Mouse (Mus musculus) left cerebral cortex, postnatal 4 days (tissue): ENCODE data around the gene Zbtb20. TPM values are rescaled to one million over a fixed set of nuclear protein-coding genes. Genes with fewer than 3 reads are reported as not detected.
A peak's percentile ranks its signal among the peaks of the same experiment; 100 is the strongest.

ENCODE experiments used
- DNase-seq: peaks from one replicate; pipeline ENCODE4 v3.0.0-alpha.2; 2022
- intact Hi-C: fragments of 180-260 bp; cut with DNase I; formaldehyde crosslinking; loops from one replicate; pipeline ENCODE4 v1.15.1; 2025
- total RNA-seq, 2 experiments: library from RNA; stranded (reverse); gene quantifications; 2 replicates each; pipeline ENCODE4 v1.2.3; 2021

Zbtb20 gene
- total RNA-seq, 2 experiments from 2014 or later = 93.5 to 99.9 TPM

DNA sequence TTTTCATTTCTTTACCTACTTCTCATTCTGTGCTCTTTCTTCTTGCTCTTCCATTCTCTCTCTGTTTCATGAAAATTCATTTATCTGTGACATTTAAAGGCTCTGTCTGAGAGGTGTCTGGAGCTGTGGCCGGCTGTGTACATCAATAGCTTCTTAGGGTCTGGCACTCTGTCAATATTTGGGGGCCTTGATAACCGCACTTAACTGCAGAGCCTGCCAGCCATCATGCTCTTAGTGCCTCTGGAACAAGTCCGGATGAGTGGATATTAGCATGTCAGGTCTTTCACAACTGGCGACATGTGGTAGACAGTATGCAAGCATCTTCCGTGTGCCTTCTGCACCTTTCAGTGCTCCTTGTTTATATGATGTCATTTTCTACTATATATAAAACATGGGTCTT, 510.7 kb downstream of the Zbtb20 start:
- intact Hi-C loops = no loop called here
- no peak for DNase-seq

DNA sequence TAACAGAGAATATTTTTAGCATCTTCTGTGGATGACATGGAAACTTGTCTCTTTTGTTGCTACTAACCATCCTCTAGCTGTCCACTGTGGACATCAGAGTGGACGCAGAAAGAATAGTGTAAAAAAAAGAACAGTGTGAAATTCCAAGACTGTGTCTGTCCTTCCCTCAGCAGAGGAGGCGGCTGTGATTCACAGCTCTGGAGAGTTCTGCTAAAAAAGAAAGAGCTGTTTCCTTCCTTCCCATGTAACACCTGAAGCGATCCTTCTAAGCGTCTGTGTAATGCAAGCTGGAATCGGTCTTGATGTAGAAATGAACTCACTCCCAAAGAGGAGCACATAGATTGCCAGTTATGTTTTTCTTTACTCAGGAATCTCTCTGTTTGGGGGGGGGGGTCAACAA, 512.7 kb downstream of the Zbtb20 start:
- intact Hi-C loops = no loop called here
- no peak for DNase-seq

DNA sequence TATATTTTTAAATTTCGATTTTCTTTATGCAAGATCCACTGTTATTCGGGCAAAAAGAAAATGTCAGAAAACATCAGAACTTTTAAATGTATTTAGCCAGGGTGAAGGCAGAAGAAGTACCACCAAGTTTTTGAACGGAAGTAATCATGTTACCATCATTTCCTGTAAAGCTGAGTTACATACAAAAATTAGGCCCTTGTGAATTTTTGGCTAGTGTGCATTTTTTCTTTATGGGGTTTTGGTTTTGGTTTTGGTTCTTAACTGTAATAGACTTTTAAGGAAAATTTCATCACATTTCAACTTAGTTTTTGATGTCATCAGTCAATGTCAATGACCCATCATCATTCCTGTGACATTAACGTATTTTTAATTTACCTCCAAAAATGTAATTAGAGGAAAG, 514.7 kb downstream of the Zbtb20 start:
- no peak for DNase-seq
- intact Hi-C loops = no loop called here

DNA sequence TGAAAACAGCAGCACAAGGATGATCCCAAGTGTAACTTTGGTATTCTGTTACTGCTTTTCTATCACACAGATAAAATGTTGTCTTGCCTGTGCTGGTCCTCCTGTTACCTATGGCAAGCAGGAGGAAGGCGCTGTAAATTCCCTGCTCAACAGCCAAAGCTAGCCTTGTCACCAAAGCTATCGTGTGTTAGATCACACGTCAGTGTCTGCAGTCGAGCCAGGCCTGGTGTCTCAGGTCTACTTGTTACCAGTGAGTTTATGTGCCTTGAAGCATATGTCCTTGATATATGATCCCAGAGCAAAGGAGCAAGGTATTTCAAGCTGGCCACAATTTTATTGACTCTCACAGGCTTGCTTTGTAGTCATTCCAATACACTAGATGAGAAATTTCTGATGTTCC, 517.7 kb downstream of the Zbtb20 start:
- DNase-seq = no peak
- intact Hi-C loops = no loop called here

DNA sequence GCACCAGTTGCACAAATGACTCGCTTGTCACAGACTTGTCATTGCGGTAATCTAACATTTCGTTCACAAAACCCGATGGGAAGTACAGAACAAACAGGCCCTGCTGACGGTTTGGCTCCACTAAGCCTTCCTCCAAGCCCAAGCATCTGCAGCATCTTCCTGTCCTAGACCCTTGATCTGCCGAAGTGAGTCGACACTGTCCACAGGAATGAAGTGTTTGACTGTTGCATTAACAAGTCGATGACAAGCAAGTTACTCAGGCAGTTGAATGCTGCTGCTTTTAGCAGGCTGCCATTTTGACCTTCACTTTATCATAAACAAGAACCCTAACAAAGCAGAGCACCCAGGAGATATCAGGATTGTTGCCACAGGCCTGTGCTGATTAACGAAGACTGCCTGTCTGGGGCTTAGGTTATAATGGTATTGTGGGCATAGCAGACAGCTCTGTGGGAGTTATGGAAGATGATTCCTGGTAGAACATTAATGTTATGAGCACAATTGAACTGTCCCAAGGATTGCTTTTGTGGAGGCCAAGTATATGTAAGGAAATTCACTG, 518.4 kb downstream of the Zbtb20 start:
- intact Hi-C loops = no loop called here
- no peak for DNase-seq

DNA sequence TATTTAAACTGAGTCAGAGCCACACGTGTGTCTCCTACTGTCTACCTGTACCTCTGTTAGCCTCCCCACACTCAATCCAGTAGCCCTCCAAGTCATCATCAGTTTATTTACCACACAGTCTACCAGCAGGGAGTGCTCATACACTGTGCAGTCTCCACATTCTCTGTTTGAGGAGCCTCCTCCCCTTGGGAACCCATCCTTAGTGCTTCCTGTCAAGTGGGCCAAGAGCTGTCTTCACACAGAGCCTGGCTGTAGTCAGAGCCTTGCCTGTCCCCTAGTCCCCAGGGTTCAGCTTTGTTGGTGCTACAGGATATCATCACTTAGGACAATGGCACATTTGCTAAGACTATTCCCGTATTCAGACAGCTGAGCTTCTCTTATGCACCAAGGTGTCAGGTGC, 519.1 kb downstream of the Zbtb20 start:
- DNase-seq = no peak
- intact Hi-C loops = no loop called here

DNA sequence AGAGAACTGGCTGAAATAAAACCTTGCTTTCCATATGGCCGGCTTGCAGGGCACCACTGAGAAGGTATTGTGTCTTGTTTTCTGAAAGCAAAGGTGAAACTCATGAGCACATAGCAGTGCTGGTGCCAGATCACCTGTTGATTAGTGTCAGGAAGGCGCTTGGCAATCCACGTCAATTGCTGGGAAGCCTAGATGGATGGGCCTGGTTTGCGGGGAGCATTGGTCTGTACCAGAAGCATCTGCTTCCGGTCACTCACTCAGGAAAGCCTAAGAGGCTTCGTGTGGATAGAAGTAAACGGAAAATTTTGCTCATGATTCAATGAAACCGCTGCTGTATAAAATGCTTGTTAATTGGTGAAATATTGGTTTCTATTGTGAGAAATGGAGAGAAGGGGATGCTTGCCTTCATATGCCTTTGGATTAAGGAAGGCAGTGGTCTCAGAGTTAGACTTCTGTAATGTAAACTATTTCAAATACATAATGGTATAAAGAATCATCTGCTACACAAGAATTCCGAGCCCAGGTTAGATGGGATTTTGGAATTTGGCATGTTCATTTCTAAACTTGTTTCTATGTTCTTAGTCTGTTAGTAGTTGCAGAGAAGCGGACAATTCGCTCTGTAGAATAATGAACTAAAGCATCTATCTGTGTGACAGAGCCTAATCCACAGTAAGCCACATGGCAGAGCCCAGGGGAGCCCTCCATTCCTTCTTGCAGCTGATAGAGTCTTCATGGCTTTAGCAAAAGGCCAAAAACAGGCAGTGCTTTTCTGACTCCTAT, 521.4 kb downstream of the Zbtb20 start:
- intact Hi-C loops = no loop called here
- DNase-seq = no peak

DNA sequence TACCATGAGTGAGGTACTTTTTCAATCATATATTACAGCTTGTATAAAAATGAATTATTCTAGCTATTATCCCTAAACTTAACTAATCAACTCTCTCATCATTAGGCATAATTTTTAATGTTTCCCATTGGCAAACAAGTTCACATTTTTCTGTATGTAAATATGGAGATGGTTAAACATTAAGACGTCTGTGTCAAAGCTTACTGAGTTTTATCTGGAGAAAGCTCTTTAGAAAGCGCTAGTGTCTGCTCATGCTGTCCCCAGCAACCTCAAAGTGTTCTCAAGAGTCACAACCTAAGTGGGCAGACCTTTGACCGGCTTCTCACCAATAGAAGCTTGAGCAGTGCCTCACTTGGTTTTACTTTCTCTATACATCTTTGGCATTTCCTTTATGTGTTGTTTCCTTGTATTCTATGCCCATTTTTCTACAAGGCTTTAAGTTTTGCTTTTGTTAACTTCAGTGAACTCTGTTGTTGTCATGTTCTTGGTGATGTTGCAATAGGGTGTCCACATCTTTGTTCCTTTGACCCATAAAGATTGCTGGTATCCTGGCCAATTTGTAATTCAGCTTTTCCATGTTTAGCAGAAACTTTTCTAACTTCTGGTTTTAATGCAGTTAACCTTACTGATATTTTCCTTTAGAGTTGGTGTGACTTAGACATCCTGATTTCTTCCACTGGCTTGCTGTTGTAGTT, 522.1 kb downstream of the Zbtb20 start:
- intact Hi-C loops = no loop called here
- no peak for DNase-seq

DNA sequence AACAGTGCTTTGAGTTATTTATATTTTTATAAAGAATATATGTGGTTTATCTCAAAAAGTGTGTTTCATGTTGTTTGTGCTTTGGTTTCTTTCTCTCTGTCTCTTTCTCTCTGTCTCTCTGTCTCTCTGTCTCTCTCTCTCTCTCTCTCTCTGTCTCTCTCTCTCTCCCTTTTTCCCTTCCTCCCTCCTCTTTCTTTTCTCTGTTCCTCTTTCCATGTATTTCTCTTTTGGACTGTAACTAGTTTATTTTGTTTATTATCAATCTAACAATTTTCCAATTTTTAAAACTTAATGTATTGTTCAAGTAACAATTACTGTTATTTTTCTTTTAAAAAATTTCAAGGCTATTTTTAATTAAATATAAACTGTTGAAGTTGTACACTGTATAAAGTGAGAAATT, 523.7 kb downstream of the Zbtb20 start:
- no peak for DNase-seq
- intact Hi-C loops = no loop called here

DNA sequence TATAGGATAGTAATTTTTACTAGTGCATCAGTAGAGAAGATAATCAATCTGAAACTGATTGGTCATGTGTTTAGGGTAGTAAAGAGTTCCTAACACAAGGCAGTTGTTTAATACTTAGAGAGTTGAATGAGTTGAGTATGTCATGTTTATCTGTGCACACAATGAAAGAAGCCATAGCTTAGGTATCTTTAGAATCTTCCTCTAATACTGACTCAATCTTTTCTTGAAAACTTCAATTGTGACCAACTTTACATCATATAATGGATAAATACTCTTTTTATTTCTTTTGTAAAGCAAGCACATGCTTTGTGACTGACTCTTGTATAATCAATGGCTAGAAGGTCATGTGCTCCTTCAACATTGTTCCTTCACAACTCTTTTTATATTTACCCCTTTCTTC, 524.4 kb downstream of the Zbtb20 start:
- intact Hi-C loops = no loop called here
- no peak for DNase-seq

DNA sequence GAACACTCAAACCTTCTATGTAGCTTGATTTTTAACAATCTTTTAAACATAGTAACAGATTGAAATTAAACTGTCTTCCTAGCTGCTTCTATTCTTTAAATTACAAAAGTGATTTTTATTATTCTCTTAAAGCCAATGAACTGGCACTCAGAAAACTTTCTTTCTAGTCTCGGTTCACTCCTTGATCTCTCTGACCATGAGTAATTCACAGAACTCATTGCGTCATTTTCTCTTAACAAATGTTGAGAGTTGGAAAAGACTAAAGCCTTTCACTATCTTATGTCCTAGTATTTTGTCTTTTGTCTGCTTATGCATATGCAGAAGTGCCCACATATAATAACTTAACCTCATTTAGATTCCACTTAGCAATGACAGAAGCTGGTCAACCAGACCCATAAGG, 525.3 kb downstream of the Zbtb20 start:
- intact Hi-C loops = no loop called here
- no peak for DNase-seq

DNA sequence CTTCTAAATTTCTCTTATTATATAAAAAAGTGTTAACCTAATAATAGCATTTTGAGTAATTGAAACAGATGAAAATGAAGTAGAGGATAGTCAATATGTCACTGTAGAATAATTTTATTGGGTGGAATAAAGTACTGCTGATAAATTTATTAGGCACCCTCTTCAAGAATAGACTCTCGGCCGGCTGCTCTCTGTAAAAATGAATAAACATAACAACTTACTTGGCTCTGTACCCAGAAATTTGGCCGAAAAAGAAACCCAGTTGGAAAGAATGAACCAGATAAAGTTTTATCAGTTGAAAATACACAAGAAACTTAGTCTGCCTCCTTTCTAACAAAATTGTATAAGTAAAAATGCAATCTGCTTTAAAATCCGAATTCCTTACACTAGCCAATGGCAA, 527.2 kb downstream of the Zbtb20 start:
- no peak for DNase-seq
- intact Hi-C loops = no loop called here

DNA sequence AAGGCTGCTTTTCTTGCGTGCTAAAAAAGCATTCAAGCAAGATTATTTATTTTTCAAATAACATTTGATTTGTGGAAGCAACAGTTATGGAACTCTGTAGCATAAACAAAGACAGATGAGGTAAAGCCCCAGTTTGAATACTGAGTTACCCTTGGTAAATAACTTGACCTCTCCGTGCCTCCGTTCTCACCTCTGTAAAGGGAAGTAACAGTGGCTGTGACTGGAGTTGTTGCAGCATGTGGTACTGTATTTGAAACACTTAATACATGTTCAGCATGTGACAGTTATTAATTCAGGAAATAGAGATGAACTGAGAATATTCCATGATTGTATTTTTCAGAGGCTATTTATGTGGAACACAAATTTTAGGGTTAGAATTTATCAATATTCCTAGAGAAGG, 529.4 kb downstream of the Zbtb20 start:
- DNase-seq = no peak
- intact Hi-C loops = no loop called here

DNA sequence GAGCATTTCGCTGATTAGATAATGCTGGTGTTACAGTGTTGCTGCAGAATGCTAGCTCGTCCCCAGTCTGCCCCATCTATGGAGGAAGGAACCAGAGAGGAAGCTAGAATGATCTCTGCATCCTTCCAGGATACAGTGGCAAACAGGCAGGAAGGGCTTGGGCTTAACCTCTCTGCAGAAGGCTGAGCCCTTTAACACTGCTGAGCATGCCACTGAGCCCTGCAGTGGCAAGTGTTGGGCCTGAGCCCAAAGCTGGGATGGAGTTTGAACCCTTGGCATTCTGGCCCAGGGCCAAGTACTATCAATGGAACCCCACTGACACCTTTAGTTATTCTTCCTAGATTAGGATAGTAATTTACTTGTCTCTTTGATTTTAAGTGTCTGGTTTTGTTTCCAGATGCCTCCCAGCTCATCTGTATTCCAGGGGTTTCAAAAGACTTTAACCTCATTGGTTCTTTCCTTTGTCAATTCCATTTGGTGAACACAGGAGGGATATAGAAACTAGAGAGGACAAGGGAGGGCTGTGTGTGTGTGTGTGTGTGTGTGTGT, 532.0 kb downstream of the Zbtb20 start:
- DNase-seq = peak; percentile 17
- intact Hi-C loops = no loop called here

DNA sequence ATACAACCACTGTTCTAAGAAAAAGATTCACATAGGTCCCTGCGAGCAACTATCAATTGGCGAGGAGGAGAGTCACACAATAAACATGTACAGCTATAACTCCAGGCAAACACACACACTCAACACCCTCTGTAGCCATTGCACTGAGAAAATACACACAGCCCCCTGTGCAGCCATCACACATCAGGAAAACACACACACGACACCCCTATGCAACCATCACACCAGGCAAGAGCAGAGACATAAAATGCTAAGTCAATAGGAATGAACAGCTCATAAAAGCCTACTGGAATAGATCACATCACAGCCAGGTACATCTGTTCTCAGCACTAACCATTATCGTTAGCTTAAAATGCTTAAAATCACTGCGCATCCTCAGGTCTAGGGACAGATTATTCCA, 532.9 kb downstream of the Zbtb20 start:
- intact Hi-C loops = no loop called here
- DNase-seq = no peak

DNA sequence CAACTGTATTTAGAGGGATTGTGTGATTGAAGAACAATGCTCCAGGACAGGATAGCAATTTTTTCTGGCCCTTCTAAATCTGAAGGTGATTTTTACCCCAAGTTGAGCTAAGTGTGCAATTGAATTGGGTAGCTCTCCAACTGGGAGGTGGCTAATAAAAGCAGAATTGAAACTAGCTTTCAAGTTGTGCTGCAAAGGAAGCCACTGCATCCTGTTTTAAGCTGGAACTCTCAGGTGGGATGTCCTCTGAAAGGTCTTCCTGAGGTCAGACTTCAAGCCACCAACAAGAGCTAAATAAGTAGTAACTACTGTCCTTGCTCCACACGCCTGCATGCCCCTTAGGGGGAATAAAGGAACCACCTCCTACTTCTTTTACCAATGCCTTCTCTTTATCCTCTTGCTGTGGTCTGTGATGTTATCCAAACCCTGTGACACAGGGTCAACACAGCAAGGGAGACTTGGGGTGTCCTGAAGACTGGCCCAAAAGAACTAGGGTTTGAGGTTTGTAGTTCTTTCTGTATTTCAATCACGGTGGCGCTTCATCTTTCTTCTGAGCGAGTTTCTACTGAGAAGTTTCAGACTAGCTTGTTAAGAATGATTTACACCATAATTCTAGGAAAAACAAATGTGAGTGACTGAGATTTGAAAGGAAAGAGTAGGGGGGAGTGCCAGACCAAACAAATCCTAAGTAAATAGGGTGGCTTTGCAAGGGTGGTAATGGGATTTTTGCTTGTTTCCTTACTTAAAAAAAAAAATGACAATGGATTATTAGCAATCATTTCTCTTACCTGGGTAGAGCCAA, 533.6 kb downstream of the Zbtb20 start:
- intact Hi-C loops = no loop called here
- DNase-seq = no peak

DNA sequence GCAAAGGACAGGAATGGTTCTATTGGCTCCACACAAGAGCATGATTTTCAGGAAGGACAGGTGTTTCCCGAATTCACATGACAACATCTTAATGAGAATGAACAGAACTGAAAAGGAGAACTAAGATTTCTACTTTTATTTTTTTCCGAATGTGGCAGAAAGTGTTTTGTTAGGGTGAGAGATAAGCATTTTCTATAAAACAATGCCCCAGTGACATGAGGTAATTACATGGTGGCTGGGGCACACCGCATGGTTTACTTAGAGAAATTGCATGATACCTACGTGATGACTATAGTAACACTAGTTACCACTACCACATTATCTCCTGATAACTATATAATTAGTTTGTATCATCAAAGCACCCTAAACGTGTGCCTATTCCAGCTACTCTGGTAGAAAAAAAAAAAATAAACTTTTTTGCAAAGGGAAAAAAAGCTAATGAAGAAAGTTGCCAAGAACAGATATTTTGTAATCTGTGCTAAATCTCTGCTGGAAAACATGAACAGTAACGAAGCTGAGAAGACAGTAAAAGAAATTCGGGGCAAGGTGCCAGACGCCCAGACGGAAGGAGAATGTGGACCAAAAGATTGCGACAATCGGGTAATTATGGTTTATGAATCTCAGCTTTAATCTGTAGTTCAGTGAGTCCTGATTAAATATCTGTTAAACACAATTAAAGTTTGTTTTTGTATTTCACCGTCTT, 534.4 kb downstream of the Zbtb20 start:
- intact Hi-C loops = no loop called here

DNA sequence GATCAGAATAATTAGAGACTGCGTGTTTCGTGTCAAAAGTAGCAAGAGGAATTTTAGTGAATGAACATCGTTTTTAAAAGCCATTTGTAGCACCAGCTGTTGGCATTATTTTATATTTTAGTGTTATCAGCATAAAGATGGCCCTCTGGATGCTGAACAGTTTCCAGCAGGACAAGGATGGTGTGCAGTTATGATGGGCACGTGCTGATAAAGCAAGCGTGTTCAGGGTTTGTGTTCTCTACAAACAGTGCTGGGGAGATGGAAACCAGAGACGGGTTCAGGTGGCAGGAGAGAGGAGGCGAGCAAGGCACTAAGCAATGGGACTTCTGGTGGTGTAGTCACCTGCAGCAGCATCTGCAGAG, 534.9 kb downstream of the Zbtb20 start:
- DNase-seq = no peak
- intact Hi-C loops = no loop called here

More for the DNA sequence above, 534.4 kb downstream of the Zbtb20 start:
- peak; percentile 35 for DNase-seq

DNA sequence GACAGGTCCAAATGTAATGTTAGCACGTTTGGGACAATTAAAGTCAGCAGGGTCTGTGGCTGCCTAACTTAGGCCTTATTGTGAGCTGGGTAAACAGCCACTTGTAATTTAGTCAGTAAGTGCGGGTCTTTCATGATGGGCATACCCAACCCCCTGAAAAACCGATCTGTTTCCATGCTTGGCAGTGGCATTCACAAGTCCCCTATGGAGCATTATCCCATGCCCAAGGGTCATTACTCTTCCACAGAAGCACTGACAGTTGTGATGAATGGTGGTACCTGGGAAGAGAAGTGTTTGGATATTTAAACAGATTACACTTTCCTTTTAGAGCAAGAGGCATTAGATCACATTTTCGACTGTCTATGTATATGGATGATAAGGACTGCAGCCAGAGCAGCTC, 540.2 kb downstream of the Zbtb20 start:
- intact Hi-C loops = no loop called here
- no peak for DNase-seq

DNA sequence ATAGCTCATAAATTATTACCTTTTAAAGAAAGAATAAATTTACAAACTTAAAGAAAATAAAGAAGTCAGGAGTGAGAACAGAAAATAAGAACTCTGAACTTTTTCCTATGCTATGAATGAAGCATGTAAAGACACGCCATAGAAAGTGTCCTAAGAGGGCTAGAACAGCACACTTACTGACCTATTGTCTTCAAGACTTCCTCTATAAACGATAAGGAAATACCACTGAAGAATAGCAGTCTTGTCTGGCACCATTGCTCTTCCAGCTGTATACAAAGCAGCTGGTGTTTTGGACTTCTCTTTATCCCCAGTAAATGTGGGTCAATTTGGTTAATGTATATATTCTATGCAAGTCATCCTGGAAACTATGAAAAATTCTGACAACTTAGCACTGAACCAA, 544.2 kb downstream of the Zbtb20 start:
- intact Hi-C loops = no loop called here
- no peak for DNase-seq

DNA sequence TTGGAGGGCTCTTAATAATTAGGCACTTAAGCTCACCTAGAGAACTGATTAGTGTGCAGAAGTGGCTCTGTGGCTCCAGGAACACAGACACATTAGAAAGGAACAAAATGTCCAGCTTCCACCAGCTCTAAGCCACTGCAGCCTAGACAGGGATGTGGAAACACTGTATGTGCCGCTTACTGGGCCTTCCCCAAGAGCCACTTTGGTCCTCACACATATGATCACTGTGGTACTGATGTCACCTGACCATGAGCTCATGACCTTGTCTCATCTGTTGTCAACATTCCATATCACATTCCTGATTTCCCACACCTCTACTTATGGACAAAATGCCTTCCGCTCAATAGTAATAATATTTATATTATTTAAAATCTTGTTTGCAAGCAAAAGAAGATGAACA, 553.3 kb downstream of the Zbtb20 start:
- intact Hi-C loops = no loop called here

More for the DNA sequence above, 553.3 kb downstream of the Zbtb20 start:
- no peak for DNase-seq
